Mouse (Mus musculus) midbrain, embryonic 14.5 days (tissue): ENCODE data around the gene Mylip. TPM values are rescaled to one million over a fixed set of nuclear protein-coding genes. Genes with fewer than 3 reads are reported as not detected.

Experiments used
- ATAC-seq: fragments of 200-750 bp; cut with Nextera tagmentation; 2 replicates; pipeline ENCODE4 v1.8.0; 2017; ENCODE audit warnings: moderate number of reproducible peaks, moderate library complexity; ENCODE audit not compliant: low FRiP score, low TSS enrichment
- DNase-seq: peaks from one replicate; pipeline ENCODE4 v3.0.0-alpha.2; 2015
- H3K27ac ChIP-seq: fragments of 300-500 bp; sonication (generic); replicated peaks from 2 replicates; pipeline ENCODE4 v1.5.1; 2014; ENCODE audit warnings: mild to moderate bottlenecking, low read depth, low read length, moderate library complexity
- H3K27me3 ChIP-seq: fragments of 300-500 bp; sonication (generic); 2 replicates; pipeline ENCODE4 v1.6.1; 2014; ENCODE audit warnings: low read length, control low read depth, mixed read lengths; ENCODE audit not compliant: control insufficient read depth, insufficient read depth
- H3K36me3 ChIP-seq: fragments of 300-500 bp; sonication (generic); 2 replicates; pipeline ENCODE4 v1.6.1; 2014; ENCODE audit warnings: low read length, control low read depth; ENCODE audit not compliant: control insufficient read depth, insufficient read depth
- H3K4me1 ChIP-seq: fragments of 300-500 bp; sonication (generic); 2 replicates; pipeline ENCODE4 v1.6.1; 2014; ENCODE audit warnings: mild to moderate bottlenecking, antibody characterized with exemption, low read length, control low read depth; ENCODE audit not compliant: control insufficient read depth, insufficient read depth
- H3K4me2 ChIP-seq: fragments of 300-500 bp; sonication (generic); 2 replicates; pipeline ENCODE4 v1.6.1; 2014; ENCODE audit warnings: mild to moderate bottlenecking, low read length, moderate library complexity
- H3K4me3 ChIP-seq: fragments of 300-500 bp; sonication (generic); replicated peaks from 2 replicates; pipeline ENCODE4 v1.5.1; 2014; ENCODE audit warnings: low read depth, low read length
- H3K9ac ChIP-seq: fragments of 300-500 bp; sonication (generic); replicated peaks from 2 replicates; pipeline ENCODE4 v1.6.1; 2014; ENCODE audit warnings: mild to moderate bottlenecking, low read length, moderate library complexity
- H3K9me3 ChIP-seq: fragments of 300-500 bp; sonication (generic); 2 replicates; pipeline ENCODE4 v1.6.1; 2016; ENCODE audit warnings: low read length, control low read depth, mixed read lengths; ENCODE audit not compliant: control insufficient read depth
- WGBS: fragments of 180-500 bp; shearing (Covaris S2); extraction: QIAGEN DNeasy Blood & Tissue Kit; methylation state at CpG from one replicate; pipeline ENCODE4 v1.1.7; 2014; 5-methylcytosine and 5-hydroxymethylcytosine counted together
- polyA plus RNA-seq: library from polyadenylated mRNA; unstranded; fragments of >200 nt; fragmentation: Nextera tagmentation; extraction: Ambion mirVana; gene quantifications from 2 replicates; pipeline ENCODE4 v1.2.1, GENCODE M21; 2014

Gene Mylip
- polyA plus RNA-seq, 1 experiment from 2014 or later = 3.0 TPM

GRCm38 (mm10) chr13:45406703-45407102 lies 17.2 kb downstream of the Mylip start:
- H3K4me2 ChIP-seq = no peak overlapping the region
- no peak overlapping the region for H3K9ac ChIP-seq
- no peaks in the 10 kb centered on the region for H3K4me1 ChIP-seq
- H3K27me3 ChIP-seq = no peaks in the 10 kb centered on the region
- no peaks in the 10 kb centered on the region for H3K9me3 ChIP-seq
- no peak overlapping the region for H3K4me3 ChIP-seq
- peaks cover 15% of the 10 kb centered on the region for H3K36me3 ChIP-seq
- H3K27ac ChIP-seq = no peak overlapping the region
- ATAC-seq = no peak
- 87% methylated on average over 6 of the region's 6 CpGs for WGBS
- DNase-seq = no peak

- H3K9ac ChIP-seq = no peak overlapping the region
- H3K36me3 ChIP-seq = peaks cover 15% of the 10 kb centered on the region
- no peak overlapping the region for H3K27ac ChIP-seq
- no peaks in the 10 kb centered on the region for H3K9me3 ChIP-seq
- 87% methylated on average over 4 of the region's 4 CpGs for WGBS
- no peaks in the 10 kb centered on the region for H3K4me1 ChIP-seq
- no peak overlapping the region for H3K4me3 ChIP-seq
- ATAC-seq = no peak
- no peak overlapping the region for H3K4me2 ChIP-seq
- no peaks in the 10 kb centered on the region for H3K27me3 ChIP-seq
- DNase-seq = no peak
Observed at GRCm38 (mm10) chr13:45410936-45411335, 21.4 kb downstream of the Mylip start.

- Histone ChIP-seq H3K4me3 (no peak overlapping the region), H3K27ac (no peak overlapping the region), H3K9me3 (no peaks in the 10 kb centered on the region), H3K4me1 (peaks cover 5% of the 10 kb centered on the region), H3K4me2 (no peak overlapping the region), H3K9ac (no peak overlapping the region), H3K36me3 (peaks cover 7% of the 10 kb centered on the region; the same call in 1 of the 2 replicates), H3K27me3 (no peaks in the 10 kb centered on the region)
- DNase-seq (no peak), ATAC-seq (no peak)
- WGBS = 95% methylated on average over 1 of the region's 1 CpGs
Observed at GRCm38 (mm10) chr13:45413066-45413465, 23.5 kb downstream of the Mylip start.

- no peak for DNase-seq
- Histone ChIP-seq H3K27me3 (no peaks in the 10 kb centered on the region), H3K9me3 (no peaks in the 10 kb centered on the region), H3K9ac (no peak overlapping the region), H3K4me3 (no peak overlapping the region), H3K4me1 (peaks cover 13% of the 10 kb centered on the region), H3K27ac (no peak overlapping the region), H3K4me2 (no peak overlapping the region), H3K36me3 (0 out of 2 replicates have a peak, but pooled peaks cover 2% of the 10 kb centered on the region)
- WGBS = 73% methylated on average over 9 of the region's 9 CpGs
- no peak for ATAC-seq
Observed at GRCm38 (mm10) chr13:45414031-45414430, 24.5 kb downstream of the Mylip start.

- H3K36me3 ChIP-seq = no peaks in the 10 kb centered on the region
- H3K4me3 ChIP-seq = no peak overlapping the region
- ATAC-seq = no peak
- no peak overlapping the region for H3K9ac ChIP-seq
- 25% methylated on average over 14 of the region's 14 CpGs for WGBS
- peaks cover 18% of the 10 kb centered on the region for H3K4me1 ChIP-seq
- peak overlapping the region; percentile 40 for H3K4me2 ChIP-seq
- no peaks in the 10 kb centered on the region for H3K9me3 ChIP-seq
- DNase-seq = peak; percentile 64
- 0 out of 2 replicates have a peak overlapping the region, but pooled peaks have one; percentile 10 for H3K27ac ChIP-seq
- H3K27me3 ChIP-seq = no peaks in the 10 kb centered on the region
Observed at GRCm38 (mm10) chr13:45416621-45417057, 27.1 kb downstream of the Mylip start.

- H3K27me3 ChIP-seq = no peaks in the 10 kb centered on the region
- H3K36me3 ChIP-seq = no peaks in the 10 kb centered on the region
- H3K9me3 ChIP-seq = no peaks in the 10 kb centered on the region
- H3K4me2 ChIP-seq = peak overlapping the region; percentile 3
- no peak overlapping the region for H3K9ac ChIP-seq
- 20% methylated on average over 12 of the region's 12 CpGs for WGBS
- DNase-seq (peak; percentile 84), ATAC-seq (no peak)
- H3K4me3 ChIP-seq = no peak overlapping the region
- H3K4me1 ChIP-seq = peaks cover 18% of the 10 kb centered on the region
- peak overlapping the region; percentile 71 for H3K27ac ChIP-seq
Observed at GRCm38 (mm10) chr13:45418986-45419385, 29.4 kb downstream of the Mylip start.

- ATAC-seq = no peak
- no peak overlapping the region for H3K27ac ChIP-seq
- peaks cover 13% of the 10 kb centered on the region for H3K4me1 ChIP-seq
- H3K4me3 ChIP-seq = no peak overlapping the region
- no peak overlapping the region for H3K4me2 ChIP-seq
- no peak overlapping the region for H3K9ac ChIP-seq
- no peaks in the 10 kb centered on the region for H3K36me3 ChIP-seq
- H3K27me3 ChIP-seq = no peaks in the 10 kb centered on the region
- DNase-seq = no peak
- WGBS = 82% methylated on average over 13 of the region's 13 CpGs
- H3K9me3 ChIP-seq = no peaks in the 10 kb centered on the region
Observed at GRCm38 (mm10) chr13:45422251-45422650, 32.7 kb downstream of the Mylip start.

- Histone ChIP-seq H3K9me3 (no peaks in the 10 kb centered on the region), H3K4me2 (no peak overlapping the region), H3K4me3 (no peak overlapping the region), H3K4me1 (peaks cover 13% of the 10 kb centered on the region), H3K27ac (no peak overlapping the region), H3K36me3 (no peaks in the 10 kb centered on the region), H3K9ac (no peak overlapping the region), H3K27me3 (no peaks in the 10 kb centered on the region)
- WGBS = 79% methylated on average over 5 of the region's 5 CpGs
- DNase-seq (no peak), ATAC-seq (no peak)
Observed at GRCm38 (mm10) chr13:45422709-45423108, 33.2 kb downstream of the Mylip start.

- H3K36me3 ChIP-seq = no peaks in the 10 kb centered on the region
- H3K4me2 ChIP-seq = no peak overlapping the region
- WGBS = 84% methylated on average over 5 of the region's 5 CpGs
- no peak overlapping the region for H3K9ac ChIP-seq
- no peaks in the 10 kb centered on the region for H3K9me3 ChIP-seq
- DNase-seq = no peak
- H3K4me1 ChIP-seq = peaks cover 8% of the 10 kb centered on the region
- no peak overlapping the region for H3K27ac ChIP-seq
- ATAC-seq = no peak
- no peaks in the 10 kb centered on the region for H3K27me3 ChIP-seq
- no peak overlapping the region for H3K4me3 ChIP-seq
Observed at GRCm38 (mm10) chr13:45423905-45424304, 34.4 kb downstream of the Mylip start.
